Mouse (Mus musculus): Measurements from ENCODE around the gene Timp4.

Timp4 gene

DNA sequence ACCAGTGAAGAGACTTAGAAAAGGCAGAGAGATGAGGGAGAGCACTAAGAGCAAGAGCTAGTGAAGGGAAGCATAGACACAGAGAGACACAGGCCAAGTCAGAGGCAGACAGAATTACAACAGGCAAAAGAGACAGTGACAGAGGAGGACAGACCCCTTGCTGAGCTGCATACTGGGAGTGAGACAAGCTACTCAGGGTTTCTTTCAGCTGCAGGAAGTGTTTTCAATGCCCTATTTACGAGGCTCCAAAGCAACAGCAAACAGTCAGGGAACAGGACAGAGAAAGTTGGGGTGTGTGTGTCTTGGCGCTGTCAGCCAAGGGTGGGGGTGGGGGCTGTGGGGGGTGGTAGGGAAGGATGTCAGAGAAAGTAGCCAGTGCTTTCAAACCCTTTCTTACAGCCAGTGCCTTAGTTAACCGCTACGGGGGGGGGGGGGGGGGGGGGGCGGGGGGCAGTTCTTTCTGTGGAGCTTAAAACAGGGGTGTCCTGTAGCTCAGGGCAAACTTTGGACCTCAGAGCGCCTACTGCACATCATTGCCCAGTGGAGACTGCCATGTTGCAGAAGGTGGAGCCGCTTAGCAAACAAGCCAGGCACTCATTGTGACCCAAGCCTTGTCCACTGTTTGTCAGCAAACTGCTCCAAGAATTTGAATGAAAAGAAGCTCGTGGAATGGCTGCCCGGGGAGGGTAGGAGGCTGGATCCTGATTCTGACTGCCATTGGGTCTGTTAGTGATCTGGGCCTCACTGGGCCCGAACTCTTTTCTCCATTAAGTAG lies at the start of gene Timp4:
Gene Timp4 (minus strand): TSS at position 107 of the 775 bp plus-strand sequence.
- no peak for DNase-seq

DNA sequence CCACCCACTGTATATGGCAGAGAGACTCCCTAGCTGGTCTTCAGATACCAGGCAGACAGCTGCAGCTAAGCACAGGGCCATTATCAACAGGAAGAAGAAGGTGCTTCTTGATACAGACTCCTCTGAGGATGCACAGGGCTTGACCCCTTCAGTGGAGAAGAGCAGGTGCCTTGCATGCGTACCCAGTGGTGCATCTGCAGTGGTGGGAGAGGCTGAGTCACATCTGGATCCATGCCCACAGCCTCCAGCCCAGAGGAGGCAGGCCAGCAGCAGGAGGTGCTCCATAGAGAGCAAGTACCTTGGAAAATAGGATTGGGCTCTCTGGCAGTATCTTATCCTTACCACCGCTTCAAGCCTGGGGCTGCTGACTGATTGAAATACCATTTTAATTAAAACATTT lies 41.9 kb upstream of the Timp4 start:
- DNase-seq = no peak

- no peak for DNase-seq
These were observed 40.6 kb upstream of the Timp4 start for GRCm38 (mm10) chr6:115292621-115293020.

DNA sequence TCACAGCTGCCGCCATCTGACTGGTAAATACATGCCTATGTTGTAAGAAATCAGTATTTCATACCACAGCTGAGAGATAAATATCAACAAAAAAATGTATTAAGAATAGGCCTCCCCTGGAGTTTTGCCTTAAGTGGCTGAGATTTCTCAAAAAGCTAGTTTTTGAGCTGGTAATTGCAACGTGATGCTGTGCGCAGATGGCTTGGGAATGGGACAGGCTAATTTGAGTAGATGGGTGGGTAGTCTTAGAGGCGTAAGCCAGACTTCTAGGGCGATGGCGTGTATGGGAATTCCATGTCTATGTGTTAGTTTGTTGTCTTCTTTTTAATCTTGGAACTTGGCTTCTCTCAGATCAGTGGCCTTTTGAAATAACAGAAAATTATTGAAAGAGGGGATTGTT lies 39.8 kb upstream of the Timp4 start:
- no peak for DNase-seq

DNA sequence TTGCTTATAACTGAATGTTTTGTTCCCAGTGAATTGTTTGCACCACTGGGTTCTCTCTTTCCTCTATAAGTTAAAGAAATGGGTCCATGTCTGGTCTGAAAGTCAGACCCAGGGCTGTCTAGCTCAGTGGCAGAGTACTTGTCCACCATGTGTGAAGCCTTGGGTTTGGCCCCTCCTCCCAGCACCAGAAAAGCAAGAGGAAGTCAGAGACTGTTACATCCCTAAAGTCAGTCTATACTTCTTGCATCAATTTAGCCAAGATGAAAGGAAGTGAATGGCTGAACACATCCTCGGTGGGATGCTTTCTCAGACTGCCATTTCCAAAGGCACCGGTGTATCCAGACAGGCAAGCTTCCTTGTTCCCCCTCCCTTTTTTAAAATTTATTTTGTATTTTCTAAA lies 39.1 kb upstream of the Timp4 start:
- no peak for DNase-seq

DNA sequence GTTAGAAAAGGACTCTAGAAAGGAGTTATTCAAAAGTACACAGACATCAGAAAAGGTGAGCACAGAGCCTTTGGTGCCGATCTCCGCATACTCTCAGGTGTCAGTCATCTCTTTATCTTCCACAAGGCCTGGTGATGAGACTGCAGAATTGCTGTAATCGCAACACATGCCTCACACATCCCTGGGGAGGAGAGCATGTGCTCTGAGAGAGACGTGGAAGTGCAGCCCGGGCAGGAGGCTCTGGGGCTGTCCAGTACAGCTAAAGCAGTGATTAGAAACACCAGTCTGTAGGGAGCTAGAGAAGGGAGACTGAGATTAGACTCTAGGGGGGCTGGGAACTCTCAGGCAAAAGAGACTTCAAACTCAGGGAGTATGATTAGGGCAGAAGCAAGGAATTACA lies 38.6 kb upstream of the Timp4 start:
- DNase-seq = no peak

DNA sequence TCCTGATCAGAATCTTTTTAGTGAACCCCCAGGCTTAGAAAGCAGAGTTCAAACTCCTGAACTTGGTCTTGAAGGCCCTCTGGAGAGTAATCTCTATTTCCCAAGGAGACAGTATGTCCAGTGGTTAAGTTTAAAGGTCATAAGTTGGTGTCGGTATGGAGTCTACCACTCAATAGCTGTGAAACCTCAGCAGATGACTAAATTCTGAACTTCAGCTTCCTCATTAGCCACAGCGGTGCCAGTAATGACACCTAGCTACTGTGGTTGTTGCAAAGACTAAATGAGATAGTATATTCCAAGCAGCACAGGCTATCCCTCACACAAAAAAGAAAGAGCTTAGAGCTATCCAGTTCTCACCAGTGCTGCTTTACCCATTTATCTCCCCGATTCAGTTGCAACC lies 36.2 kb upstream of the Timp4 start:
- no peak for DNase-seq

- DNase-seq = no peak
These were observed 34.4 kb upstream of the Timp4 start for GRCm38 (mm10) chr6:115286441-115286840.

GRCm38 (mm10) chr6:115284153-115284552 lies 32.1 kb upstream of the Timp4 start:
- no peak for DNase-seq

- DNase-seq = no peak
These were observed 27.6 kb upstream of the Timp4 start for GRCm38 (mm10) chr6:115279639-115280038.

GRCm38 (mm10) chr6:115278086-115278485 lies 26.1 kb upstream of the Timp4 start:
- no peak for DNase-seq

- no peak for DNase-seq
These were observed 23.3 kb upstream of the Timp4 start for GRCm38 (mm10) chr6:115275116-115275815.

DNA sequence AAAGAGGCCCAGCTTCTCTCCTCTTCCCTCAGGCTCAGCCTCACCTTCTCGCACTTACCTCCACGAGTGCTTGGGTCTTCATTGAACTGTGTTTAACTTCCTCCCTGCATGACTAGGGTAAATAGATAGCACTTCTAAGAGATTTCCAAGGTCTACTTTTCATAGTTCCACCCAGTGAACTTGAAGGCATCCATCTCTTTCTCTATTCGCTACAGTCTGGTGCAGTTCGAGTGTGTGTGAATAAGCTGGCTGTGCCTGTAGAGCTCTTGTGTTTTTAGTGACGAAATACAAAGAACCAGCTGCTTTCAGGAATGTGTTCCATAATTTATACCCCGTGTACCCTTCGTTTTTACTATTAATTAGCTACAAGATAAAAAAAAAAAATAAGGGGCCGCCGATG lies 22.7 kb upstream of the Timp4 start:
- no peak for DNase-seq

- DNase-seq = no peak
These were observed 21.3 kb upstream of the Timp4 start for GRCm38 (mm10) chr6:115273346-115273745.

DNA sequence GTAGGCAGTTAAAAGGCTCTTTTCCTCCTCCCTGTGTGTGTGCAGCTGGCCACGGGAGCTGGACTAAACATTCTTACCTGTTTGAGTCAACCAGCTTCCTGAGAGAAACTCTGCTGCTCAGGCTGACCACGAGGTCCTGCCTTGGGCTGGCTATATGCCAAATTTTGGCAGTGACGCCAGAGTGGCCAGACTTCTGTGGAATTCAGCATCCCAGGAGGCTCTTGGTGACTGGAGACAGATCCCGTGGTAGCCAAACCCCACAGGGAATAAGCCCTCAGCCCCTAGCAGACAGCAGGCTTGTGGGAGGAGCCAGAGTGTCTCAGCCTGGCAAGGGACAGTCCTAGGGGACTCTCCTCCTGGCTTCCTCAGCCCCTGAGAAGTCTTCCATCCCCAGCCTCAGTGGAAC lies 19.9 kb upstream of the Timp4 start:
- peak; percentile 79 for DNase-seq

- DNase-seq = no peak
These were observed 19.3 kb upstream of the Timp4 start for GRCm38 (mm10) chr6:115271326-115271725.

- DNase-seq = no peak
These were observed 18.1 kb upstream of the Timp4 start for GRCm38 (mm10) chr6:115270085-115270484.

DNA sequence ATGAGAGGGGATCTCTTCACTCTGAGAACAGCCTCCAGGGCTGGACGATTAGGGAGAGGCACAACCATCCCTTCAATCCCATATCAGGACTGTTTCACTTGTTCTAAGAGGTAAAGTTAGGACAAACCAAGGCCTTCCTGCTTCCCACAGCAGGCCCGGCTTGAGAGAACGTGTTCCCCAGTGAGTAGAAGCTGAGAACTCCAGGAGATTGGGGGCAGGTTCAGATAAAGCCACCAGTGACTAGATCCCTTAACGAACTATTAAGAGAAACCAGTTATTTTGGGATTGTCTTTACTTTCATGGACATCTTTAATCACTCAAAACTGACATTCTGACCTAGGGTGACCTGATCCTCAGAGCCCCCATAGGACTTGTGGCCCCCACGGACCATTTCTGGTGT lies 17.6 kb upstream of the Timp4 start:
- no peak for DNase-seq

GRCm38 (mm10) chr6:115268551-115269385 lies 16.8 kb upstream of the Timp4 start:
- DNase-seq = no peak

DNA sequence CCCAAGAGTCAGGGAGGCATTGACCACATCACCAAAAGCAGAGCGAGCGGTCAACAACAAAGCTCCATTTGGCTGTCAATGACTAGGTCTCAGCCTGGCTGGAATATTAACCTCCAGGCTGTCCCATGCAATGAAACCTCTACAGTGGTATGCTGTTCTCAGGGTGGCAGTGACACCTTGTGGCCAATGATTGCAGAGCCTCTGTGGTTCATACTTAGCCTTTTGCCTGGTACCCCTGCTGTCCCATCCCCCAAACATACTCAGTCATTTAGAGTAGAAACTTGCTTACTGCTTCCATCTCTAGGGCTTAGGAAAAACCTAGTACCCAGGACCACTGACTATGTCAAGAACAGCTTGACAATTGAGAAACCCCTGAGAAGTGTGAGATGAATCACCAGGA lies 15.9 kb upstream of the Timp4 start:
- peak; percentile 86 for DNase-seq

DNA sequence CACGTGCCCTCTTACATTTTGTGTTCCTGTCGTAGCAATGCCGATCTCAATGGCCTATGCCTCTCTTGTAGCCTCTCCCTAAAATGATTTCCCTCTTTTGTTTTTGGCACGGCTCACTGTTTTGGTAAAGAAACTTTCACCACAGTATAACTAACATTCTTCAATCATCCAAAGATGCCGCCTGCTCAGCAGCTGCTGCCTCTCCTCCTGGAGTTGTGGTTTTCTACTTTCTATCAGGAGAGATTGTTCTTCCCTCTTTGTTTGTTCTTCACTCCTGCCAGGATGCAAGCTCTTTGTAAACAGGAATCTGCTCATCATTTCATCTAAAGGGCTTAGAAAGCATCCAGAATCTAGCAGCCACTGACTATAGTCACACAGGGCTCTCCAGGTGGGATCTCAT lies 14.8 kb upstream of the Timp4 start:
- no peak for DNase-seq

DNA sequence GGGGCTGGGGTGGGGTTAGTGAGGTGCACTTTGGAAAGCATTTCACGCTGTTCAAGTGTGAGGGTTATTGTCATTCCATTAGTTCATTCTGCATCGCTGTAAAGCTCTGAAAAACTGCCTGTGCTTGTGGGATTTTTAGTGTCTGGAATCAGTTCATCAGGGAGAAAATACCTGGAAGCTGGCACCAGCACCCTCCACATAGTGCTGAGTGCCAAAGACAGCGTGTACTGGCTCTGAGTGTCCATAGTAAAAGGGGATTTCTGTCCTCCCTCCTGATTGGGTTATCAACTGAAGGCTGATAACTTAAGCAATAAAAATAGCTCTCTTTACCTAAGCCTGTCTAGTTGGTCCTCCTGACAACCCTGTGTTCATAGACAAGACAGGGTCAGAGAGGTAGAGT lies 8.5 kb upstream of the Timp4 start:
- no peak for DNase-seq

- no peak for DNase-seq
These were observed 3.2 kb upstream of the Timp4 start for GRCm38 (mm10) chr6:115255171-115255570.

GRCm38 (mm10) chr6:115251531-115251985 lies 447 bp downstream of the Timp4 start:
- peak; percentile 45 for DNase-seq
